Mouse (Mus musculus): ENCODE results near the gene Cln3. TPM values are rescaled to one million over a fixed set of nuclear protein-coding genes. Genes with fewer than 3 reads are reported as not detected.

The Cln3 gene
- total and polyA plus RNA-seq, 2 experiments from 2014 or later: 31.2 to 32.1 TPM

GRCm38 (mm10) chr7:126554796-126555195 is 30.8 kb downstream of the Cln3 start:
- TF ChIP-seq CTCF (IDR thresholded peaks at IDR 0.05): peak; percentile 42
- peak; percentile 5 for DNase-seq (ENCODE audit: low spot score)
- no peak for ATAC-seq (ENCODE audit: low FRiP score)

GRCm38 (mm10) chr7:126545631-126546030 is 40.0 kb downstream of the Cln3 start:
- no peaks in the 10 kb centered on the region for H3K9me3 ChIP-seq (ENCODE audit: low read length)
- no peak overlapping the region for H3K4me3 ChIP-seq (ENCODE audit: low read depth, low read length)
- H3K9ac ChIP-seq (replicated peaks; ENCODE audit: low read length, poor library complexity, severe bottlenecking): no peak overlapping the region
- H3K4me2 ChIP-seq (ENCODE audit: low read depth, low read length, poor library complexity, severe bottlenecking): no peak overlapping the region
- no peaks in the 10 kb centered on the region for H3K4me1 ChIP-seq (ENCODE audit: insufficient read depth, low read length)
- ATAC-seq (ENCODE audit: low FRiP score) (no peak), DNase-seq (ENCODE audit: low spot score) (no peak)
- H3K36me3 ChIP-seq (ENCODE audit: insufficient read depth, low read length): peaks cover 46% of the 10 kb centered on the region
- no peaks in the 10 kb centered on the region for H3K27me3 ChIP-seq (ENCODE audit: insufficient read depth, low read length)
- WGBS: 98% methylated on average over 2 of the region's 2 CpGs
- no peak for TF ChIP-seq CTCF (IDR thresholded peaks at IDR 0.05)
- H3K27ac ChIP-seq (ENCODE audit: low read depth, low read length): no peak overlapping the region

More at GRCm38 (mm10) chr7:126554796-126555195, 30.8 kb downstream of the Cln3 start:
- 93% methylated on average over 1 of the region's 1 CpGs for WGBS
- no peaks in the 10 kb centered on the region for H3K27me3 ChIP-seq (ENCODE audit: insufficient read depth, low read length)
- no peaks in the 10 kb centered on the region for H3K9me3 ChIP-seq (ENCODE audit: low read length)
- no peak overlapping the region for H3K4me3 ChIP-seq (ENCODE audit: low read depth, low read length)
- no peak overlapping the region for H3K9ac ChIP-seq (replicated peaks; ENCODE audit: low read length, poor library complexity, severe bottlenecking)
- no peak overlapping the region for H3K4me2 ChIP-seq (ENCODE audit: low read depth, low read length, poor library complexity, severe bottlenecking)
- H3K36me3 ChIP-seq (ENCODE audit: insufficient read depth, low read length): peaks cover 86% of the 10 kb centered on the region
- H3K4me1 ChIP-seq (ENCODE audit: insufficient read depth, low read length): no peaks in the 10 kb centered on the region
- no peak overlapping the region for H3K27ac ChIP-seq (ENCODE audit: low read depth, low read length)

GRCm38 (mm10) chr7:126541661-126542060 is 44.0 kb downstream of the Cln3 start:
- ATAC-seq (ENCODE audit: low FRiP score) (no peak), DNase-seq (ENCODE audit: low spot score) (no peak)
- 69% methylated on average over 1 of the region's 1 CpGs for WGBS
- H3K4me1 ChIP-seq (ENCODE audit: insufficient read depth, low read length): no peaks in the 10 kb centered on the region
- H3K36me3 ChIP-seq (ENCODE audit: insufficient read depth, low read length): peaks cover 11% of the 10 kb centered on the region; the same call in 1 of the 2 replicates
- no peak overlapping the region for H3K4me3 ChIP-seq (ENCODE audit: low read depth, low read length)
- no peak overlapping the region for H3K9ac ChIP-seq (replicated peaks; ENCODE audit: low read length, poor library complexity, severe bottlenecking)
- no peak for TF ChIP-seq CTCF (IDR thresholded peaks at IDR 0.05)
- 0 out of 2 replicates have a peak, but pooled peaks cover 3% of the 10 kb centered on the region for H3K27me3 ChIP-seq (ENCODE audit: insufficient read depth, low read length)
- no peaks in the 10 kb centered on the region for H3K9me3 ChIP-seq (ENCODE audit: low read length)
- no peak overlapping the region for H3K27ac ChIP-seq (ENCODE audit: low read depth, low read length)
- no peak overlapping the region for H3K4me2 ChIP-seq (ENCODE audit: low read depth, low read length, poor library complexity, severe bottlenecking)

GRCm38 (mm10) chr7:126537820-126538585 is 47.6 kb downstream of the Cln3 start:
- peak; percentile 36 for DNase-seq (ENCODE audit: low spot score)
- WGBS: 81% methylated on average over 5 of the region's 5 CpGs

GRCm38 (mm10) chr7:126536466-126536865 is 49.2 kb downstream of the Cln3 start:
- H3K9ac ChIP-seq (replicated peaks; ENCODE audit: low read length, poor library complexity, severe bottlenecking): 0 out of 2 replicates have a peak overlapping the region, but pooled peaks have one; percentile 56

More at GRCm38 (mm10) chr7:126537820-126538585, 47.6 kb downstream of the Cln3 start:
- Histone ChIP-seq H3K4me2 (ENCODE audit: low read depth, low read length, poor library complexity, severe bottlenecking) (no peak overlapping the region), H3K9ac (replicated peaks; ENCODE audit: low read length, poor library complexity, severe bottlenecking) (no peak overlapping the region), H3K36me3 (ENCODE audit: insufficient read depth, low read length) (no peaks in the 10 kb centered on the region), H3K27ac (ENCODE audit: low read depth, low read length) (no peak overlapping the region), H3K9me3 (ENCODE audit: low read length) (no peaks in the 10 kb centered on the region), H3K4me1 (ENCODE audit: insufficient read depth, low read length) (no peaks in the 10 kb centered on the region), H3K4me3 (ENCODE audit: low read depth, low read length) (no peak overlapping the region), H3K27me3 (ENCODE audit: insufficient read depth, low read length) (0 out of 2 replicates have a peak, but pooled peaks cover 3% of the 10 kb centered on the region)
- peak; percentile 65 for TF ChIP-seq CTCF (IDR thresholded peaks at IDR 0.05)
- ATAC-seq (ENCODE audit: low FRiP score): no peak

GRCm38 (mm10) chr7:126535766-126536165 is 49.9 kb downstream of the Cln3 start:
- H3K27ac ChIP-seq (ENCODE audit: low read depth, low read length): no peak overlapping the region
- H3K27me3 ChIP-seq (ENCODE audit: insufficient read depth, low read length): 0 out of 2 replicates have a peak, but pooled peaks cover 3% of the 10 kb centered on the region
- no peaks in the 10 kb centered on the region for H3K9me3 ChIP-seq (ENCODE audit: low read length)
- peak; percentile 5 for DNase-seq (ENCODE audit: low spot score)
- ATAC-seq (ENCODE audit: low FRiP score): no peak
- H3K4me2 ChIP-seq (ENCODE audit: low read depth, low read length, poor library complexity, severe bottlenecking): peak overlapping the region; percentile 87
- 2% methylated on average over 28 of the region's 28 CpGs for WGBS
- peak overlapping the region; percentile 56 for H3K9ac ChIP-seq (replicated peaks; ENCODE audit: low read length, poor library complexity, severe bottlenecking)
- H3K36me3 ChIP-seq (ENCODE audit: insufficient read depth, low read length): no peaks in the 10 kb centered on the region
- peak overlapping the region; percentile 48 for H3K4me3 ChIP-seq (ENCODE audit: low read depth, low read length)
- no peak for TF ChIP-seq CTCF (IDR thresholded peaks at IDR 0.05)
- H3K4me1 ChIP-seq (ENCODE audit: insufficient read depth, low read length): no peaks in the 10 kb centered on the region

More at GRCm38 (mm10) chr7:126536466-126536865, 49.2 kb downstream of the Cln3 start:
- ATAC-seq (ENCODE audit: low FRiP score) (no peak), DNase-seq (ENCODE audit: low spot score) (no peak)
- Histone ChIP-seq H3K4me1 (ENCODE audit: insufficient read depth, low read length) (no peaks in the 10 kb centered on the region), H3K36me3 (ENCODE audit: insufficient read depth, low read length) (no peaks in the 10 kb centered on the region), H3K9me3 (ENCODE audit: low read length) (no peaks in the 10 kb centered on the region), H3K27me3 (ENCODE audit: insufficient read depth, low read length) (0 out of 2 replicates have a peak, but pooled peaks cover 3% of the 10 kb centered on the region), H3K4me2 (ENCODE audit: low read depth, low read length, poor library complexity, severe bottlenecking) (peak overlapping the region; percentile 87), H3K4me3 (ENCODE audit: low read depth, low read length) (peak overlapping the region; percentile 48; the same call in 1 of the 2 replicates), H3K27ac (ENCODE audit: low read depth, low read length) (no peak overlapping the region)
- no peak for TF ChIP-seq CTCF (IDR thresholded peaks at IDR 0.05)
- WGBS: 37% methylated on average over 9 of the region's 9 CpGs

All from midbrain, postnatal 0 days (tissue).